Mouse (Mus musculus) intestine, postnatal 0 days (tissue): Measurements from ENCODE around the gene Rbm28. TPM values are rescaled to one million over a fixed set of nuclear protein-coding genes. Genes with fewer than 3 reads are reported as not detected.
A peak's percentile ranks its signal among the peaks of the same experiment; 100 is the strongest.

Experiments used
- ATAC-seq: fragments of 200-750 bp; cut with Nextera tagmentation; 2 replicates; pipeline ENCODE4 v1.8.0; 2017; ENCODE audit warnings: mild to moderate bottlenecking, moderate TSS enrichment, moderate library complexity
- H3K27ac ChIP-seq: fragments of 300-500 bp; sonication (generic); 2 replicates; pipeline ENCODE4 v1.5.1; 2014; ENCODE audit warnings: mild to moderate bottlenecking, low read depth, low read length, moderate library complexity
- H3K27me3 ChIP-seq: fragments of 300-500 bp; sonication (generic); replicated peaks from 2 replicates; pipeline ENCODE4 v1.6.1; 2014; ENCODE audit warnings: low read length, mixed read lengths; ENCODE audit not compliant: control insufficient read depth, insufficient read depth
- H3K36me3 ChIP-seq: fragments of 300-500 bp; sonication (generic); 2 replicates; pipeline ENCODE4 v1.6.1; 2014; ENCODE audit warnings: mild to moderate bottlenecking, moderate library complexity; ENCODE audit not compliant: control insufficient read depth, insufficient read depth
- H3K4me1 ChIP-seq: fragments of 300-500 bp; sonication (generic); replicated peaks from 2 replicates; pipeline ENCODE4 v1.6.1; 2014; ENCODE audit warnings: antibody characterized with exemption, low read length, mixed read lengths; ENCODE audit not compliant: control insufficient read depth, insufficient read depth
- H3K4me2 ChIP-seq: fragments of 300-500 bp; sonication (generic); replicated peaks from 2 replicates; pipeline ENCODE4 v1.6.1; 2014; ENCODE audit warnings: low read depth, mild to moderate bottlenecking, moderate library complexity
- H3K4me3 ChIP-seq: fragments of 300-500 bp; sonication (generic); 2 replicates; pipeline ENCODE4 v1.5.1; 2014; ENCODE audit warnings: low read depth, low read length
- H3K9ac ChIP-seq: fragments of 300-500 bp; sonication (generic); 2 replicates; pipeline ENCODE4 v1.6.1; 2014; ENCODE audit warnings: mild to moderate bottlenecking, low read depth, low read length
- H3K9me3 ChIP-seq: fragments of 300-500 bp; sonication (generic); 2 replicates; pipeline ENCODE4 v1.6.1; 2016; ENCODE audit warnings: mixed run types; ENCODE audit not compliant: control insufficient read depth
- CTCF ChIP-seq: sonication (generic); IDR thresholded peaks from 2 replicates; pipeline ENCODE4 v1.5.1; 2016; ENCODE audit warnings: low read depth, mild to moderate bottlenecking, control low read depth, antibody characterized with exemption, moderate library complexity
- WGBS: fragments of 180-500 bp; shearing (Covaris S2); extraction: QIAGEN DNeasy Blood & Tissue Kit; methylation state at CpG from one replicate; pipeline ENCODE4 v1.1.7; 2014; 5-methylcytosine and 5-hydroxymethylcytosine counted together
- microRNA-seq: library from miRNA; unstranded; fragments of <30 nt; microRNA quantifications from one replicate; pipeline ENCODE4, GENCODE M21; 2016
- polyA plus RNA-seq: library from polyadenylated mRNA; unstranded; fragments of >200 nt; fragmentation: Nextera tagmentation; extraction: Ambion mirVana; gene quantifications from 2 replicates; pipeline ENCODE4 v1.2.1, GENCODE M21; 2015

Gene Rbm28
- polyA plus RNA-seq, 1 experiment from 2014 or later: 9.8 TPM

DNA sequence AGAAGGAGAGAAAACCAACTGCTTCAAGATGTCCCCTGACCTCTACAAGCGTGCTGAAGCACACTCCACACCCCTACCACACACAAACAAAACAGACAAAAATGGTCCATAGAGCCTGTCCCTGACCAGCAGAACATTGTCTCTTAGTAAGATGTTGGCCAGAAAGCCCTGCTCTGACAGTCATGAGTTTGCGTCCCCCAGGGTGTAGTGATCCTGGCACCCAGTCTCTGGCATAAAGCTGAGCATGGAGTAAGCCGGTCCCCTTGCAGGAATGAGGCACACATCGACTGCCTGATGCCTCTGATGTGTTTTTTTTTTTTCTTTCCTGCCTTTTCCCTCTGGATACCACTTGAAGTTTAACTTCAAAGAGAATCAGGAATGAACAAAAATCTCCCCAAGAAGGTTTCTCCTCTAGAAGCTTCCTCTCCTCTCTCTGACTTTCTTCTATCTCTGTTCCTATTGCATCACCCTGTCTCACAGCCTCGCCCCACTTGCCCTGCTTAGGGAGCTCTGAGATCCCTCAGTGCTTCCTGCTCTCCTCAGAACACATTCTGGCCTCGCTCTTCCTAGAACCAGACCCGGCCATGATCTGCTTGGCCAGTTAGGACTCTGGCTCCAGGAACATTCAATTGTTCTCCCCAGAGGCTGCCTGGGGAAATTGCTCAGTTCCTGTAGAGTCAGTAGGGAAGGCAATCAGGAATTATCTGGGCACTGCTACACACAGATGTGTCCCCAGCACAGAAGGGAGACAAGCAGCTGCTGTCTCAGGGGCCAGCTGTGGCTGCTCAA is 76.7 kb downstream of the Rbm28 start:
- no peak for TF ChIP-seq CTCF

DNA sequence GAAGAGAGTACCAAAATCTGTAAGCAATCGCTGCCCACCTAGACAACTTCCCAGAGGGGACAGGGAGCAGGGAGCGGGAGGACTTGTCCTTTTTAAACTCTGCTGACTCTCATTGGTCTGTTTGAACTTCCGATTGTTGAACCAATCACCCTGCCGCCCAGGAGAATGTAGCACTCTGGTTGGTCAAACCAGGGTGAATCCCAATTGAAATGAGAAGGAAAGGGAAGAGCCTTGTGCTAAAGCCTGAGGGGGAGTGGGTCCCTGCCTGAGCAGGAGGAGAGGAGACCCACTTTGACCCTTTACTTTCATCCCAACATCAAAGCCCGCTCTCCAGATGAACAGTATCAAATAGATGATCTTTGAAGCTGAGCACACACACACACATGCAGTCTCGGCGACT is 80.4 kb downstream of the Rbm28 start:
- Histone ChIP-seq H3K36me3 (no peaks in the 10 kb centered on the region), H3K4me3 (no peak overlapping the region), H3K27me3 (no peaks in the 10 kb centered on the region), H3K4me2 (no peak overlapping the region), H3K9me3 (no peaks in the 10 kb centered on the region), H3K4me1 (no peaks in the 10 kb centered on the region), H3K9ac (no peak overlapping the region), H3K27ac (no peak overlapping the region)
- 68% methylated on average over 7 of the region's 7 CpGs for WGBS
- ATAC-seq: no peak
- no peak for TF ChIP-seq CTCF

More for the DNA sequence above, 76.7 kb downstream of the Rbm28 start:
- Histone ChIP-seq H3K36me3 (no peaks in the 10 kb centered on the region), H3K4me1 (no peaks in the 10 kb centered on the region), H3K9ac (no peak overlapping the region), H3K27me3 (no peaks in the 10 kb centered on the region), H3K9me3 (no peaks in the 10 kb centered on the region), H3K4me3 (no peak overlapping the region), H3K4me2 (no peak overlapping the region), H3K27ac (no peak overlapping the region)
- ATAC-seq: no peak
- WGBS: 61% methylated on average over 7 of the region's 7 CpGs

DNA sequence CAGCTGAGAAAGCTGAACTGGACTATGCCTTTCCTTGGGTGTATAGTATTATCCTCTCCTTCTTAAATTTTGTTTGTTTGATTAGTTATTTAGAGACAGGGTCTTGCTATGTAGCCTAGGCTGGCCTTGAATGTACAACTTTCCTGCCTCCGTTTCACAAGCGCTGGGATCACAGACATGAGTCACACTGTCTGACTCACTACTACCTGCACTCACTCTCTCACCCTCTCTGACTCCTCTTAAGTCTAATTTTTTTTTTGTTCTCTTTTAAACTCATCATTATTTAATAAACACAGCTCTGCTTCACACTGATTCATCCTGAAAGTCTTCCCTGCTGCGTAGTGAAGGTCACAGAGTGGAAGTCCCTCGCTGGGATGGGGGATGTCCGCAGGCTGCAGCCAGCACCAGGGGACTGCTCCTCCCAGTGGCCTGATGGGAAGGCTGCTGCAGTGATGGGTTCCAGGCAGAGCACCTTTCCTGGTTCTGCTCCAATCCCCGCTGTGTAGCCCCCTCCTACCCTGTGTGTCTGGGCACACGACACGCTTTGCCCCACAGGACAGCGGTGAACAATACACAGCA is 81.9 kb downstream of the Rbm28 start:
- Histone ChIP-seq H3K36me3 (no peaks in the 10 kb centered on the region), H3K9me3 (no peaks in the 10 kb centered on the region), H3K4me1 (no peaks in the 10 kb centered on the region), H3K27ac (no peak overlapping the region), H3K9ac (no peak overlapping the region), H3K4me2 (no peak overlapping the region), H3K27me3 (no peaks in the 10 kb centered on the region), H3K4me3 (no peak overlapping the region)
- TF ChIP-seq CTCF: peak; percentile 31
- no peak for ATAC-seq
- WGBS: 43% methylated on average over 9 of the region's 9 CpGs

DNA sequence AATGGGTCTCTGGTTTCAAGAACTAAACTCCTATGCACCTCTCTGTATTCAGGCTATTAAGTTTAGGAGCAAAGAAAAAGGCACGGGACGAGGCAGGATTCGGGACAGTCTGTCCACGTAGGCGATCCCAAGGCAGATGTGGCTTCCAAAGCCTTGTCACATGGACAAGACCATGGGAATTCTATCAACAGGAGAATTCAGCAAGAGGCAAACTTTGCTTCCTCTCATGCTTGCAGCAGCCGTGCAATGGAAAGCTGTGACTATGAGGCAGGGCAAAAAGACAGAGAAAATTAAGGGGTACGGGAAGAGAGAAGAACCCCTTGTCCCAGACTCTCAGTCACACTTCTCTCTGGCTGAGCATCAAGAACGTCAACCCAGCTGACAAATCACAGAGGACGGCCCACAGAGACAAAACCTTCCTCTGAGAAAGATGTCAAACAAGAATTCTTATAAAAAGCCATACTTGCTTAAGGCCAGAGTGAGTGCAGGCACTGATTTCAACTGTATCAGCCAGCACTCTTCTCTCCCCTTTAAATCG is 82.9 kb downstream of the Rbm28 start:
- Histone ChIP-seq H3K36me3 (no peaks in the 10 kb centered on the region), H3K4me2 (no peak overlapping the region), H3K9ac (no peak overlapping the region), H3K27ac (no peak overlapping the region), H3K9me3 (no peaks in the 10 kb centered on the region), H3K27me3 (no peaks in the 10 kb centered on the region), H3K4me3 (no peak overlapping the region), H3K4me1 (no peaks in the 10 kb centered on the region)
- ATAC-seq: no peak
- WGBS: 75% methylated on average over 10 of the region's 10 CpGs
- TF ChIP-seq CTCF: no peak

DNA sequence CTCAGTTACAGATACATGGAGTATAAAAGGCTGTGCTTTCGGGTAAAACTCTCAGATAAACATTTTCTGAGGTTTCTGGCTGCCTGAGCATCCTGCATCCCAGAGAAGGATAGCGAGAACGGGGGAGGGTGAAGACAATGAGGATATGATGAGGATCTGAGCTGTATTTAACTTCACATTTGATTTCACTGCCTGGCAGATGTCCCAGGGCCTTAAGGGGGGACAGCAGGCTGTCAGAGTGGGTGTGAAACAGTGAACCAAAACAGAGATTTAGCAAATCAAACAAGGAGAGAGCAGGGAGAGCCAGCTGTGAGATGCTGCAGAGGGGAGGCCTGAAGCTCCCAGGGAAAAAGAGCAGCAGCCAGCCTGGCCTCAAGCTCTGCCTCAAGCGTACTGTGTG is 85.5 kb downstream of the Rbm28 start:
- Histone ChIP-seq H3K4me1 (no peaks in the 10 kb centered on the region), H3K4me2 (no peak overlapping the region), H3K4me3 (no peak overlapping the region), H3K9ac (no peak overlapping the region), H3K27ac (no peak overlapping the region), H3K27me3 (no peaks in the 10 kb centered on the region), H3K36me3 (no peaks in the 10 kb centered on the region), H3K9me3 (no peaks in the 10 kb centered on the region)
- no peak for TF ChIP-seq CTCF
- no peak for ATAC-seq
- WGBS: 48% methylated on average over 4 of the region's 4 CpGs

DNA sequence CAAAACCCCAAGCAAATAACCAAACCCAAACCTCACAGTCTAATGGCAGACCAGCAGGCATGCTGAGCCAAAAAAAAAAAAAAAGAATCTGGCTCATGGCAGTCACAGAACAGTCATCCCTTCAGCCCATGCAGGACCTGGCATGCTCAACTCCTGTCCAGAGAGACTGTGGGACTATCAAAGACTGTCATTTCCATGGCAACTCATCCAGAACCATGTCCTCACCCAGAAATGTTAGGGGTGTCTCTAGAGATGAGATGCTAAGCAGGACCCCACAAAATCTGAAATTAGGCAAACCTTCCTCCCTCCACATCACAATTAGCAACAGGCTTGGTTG is 90.7 kb downstream of the Rbm28 start:
- no peak overlapping the region for H3K4me3 ChIP-seq
- H3K4me2 ChIP-seq: no peak overlapping the region
- no peaks in the 10 kb centered on the region for H3K9me3 ChIP-seq
- no peaks in the 10 kb centered on the region for H3K4me1 ChIP-seq
- ATAC-seq: no peak
- no peaks in the 10 kb centered on the region for H3K36me3 ChIP-seq
- H3K27me3 ChIP-seq: no peaks in the 10 kb centered on the region
- H3K9ac ChIP-seq: no peak overlapping the region
- TF ChIP-seq CTCF: no peak
- no peak overlapping the region for H3K27ac ChIP-seq

Small RNAs within 50 kb of the gene (microRNA-seq; reads per million reads assigned to microRNA genes)
- not detected for gene Gm24303

Other genes starting within 250 kb of the Rbm28 start
- not detected in 2 replicates for gene Lep, start 104.8 kb downstream of the Rbm28 start, polyA plus RNA-seq
- 0.23 and 0.29 TPM in 2 replicates for gene Prrt4, start 14.6 kb upstream of the Rbm28 start, polyA plus RNA-seq
- gene Impdh1, start 51.4 kb upstream of the Rbm28 start, polyA plus RNA-seq: 10.6 and 11.7 TPM in 2 replicates
- gene Hilpda, start 107.5 kb upstream of the Rbm28 start, polyA plus RNA-seq: 20.7 and 27.2 TPM in 2 replicates
- gene Fam71f2, start 114.6 kb upstream of the Rbm28 start, polyA plus RNA-seq: not detected in 2 replicates
- not detected in 2 replicates for gene Fam71f1, start 154.1 kb upstream of the Rbm28 start, polyA plus RNA-seq
- 126 and 134 TPM in 2 replicates for gene Calu, start 183.1 kb upstream of the Rbm28 start, polyA plus RNA-seq
- 0.13 and 0.21 TPM in 2 replicates for gene Opn1sw, start 223.5 kb upstream of the Rbm28 start, polyA plus RNA-seq
- 3.3 and 4.0 TPM in 2 replicates for gene Ccdc136, start 231.3 kb upstream of the Rbm28 start, polyA plus RNA-seq